Mouse (Mus musculus): ENCODE results near the gene Tiam1.

Tiam1 gene

DNA sequence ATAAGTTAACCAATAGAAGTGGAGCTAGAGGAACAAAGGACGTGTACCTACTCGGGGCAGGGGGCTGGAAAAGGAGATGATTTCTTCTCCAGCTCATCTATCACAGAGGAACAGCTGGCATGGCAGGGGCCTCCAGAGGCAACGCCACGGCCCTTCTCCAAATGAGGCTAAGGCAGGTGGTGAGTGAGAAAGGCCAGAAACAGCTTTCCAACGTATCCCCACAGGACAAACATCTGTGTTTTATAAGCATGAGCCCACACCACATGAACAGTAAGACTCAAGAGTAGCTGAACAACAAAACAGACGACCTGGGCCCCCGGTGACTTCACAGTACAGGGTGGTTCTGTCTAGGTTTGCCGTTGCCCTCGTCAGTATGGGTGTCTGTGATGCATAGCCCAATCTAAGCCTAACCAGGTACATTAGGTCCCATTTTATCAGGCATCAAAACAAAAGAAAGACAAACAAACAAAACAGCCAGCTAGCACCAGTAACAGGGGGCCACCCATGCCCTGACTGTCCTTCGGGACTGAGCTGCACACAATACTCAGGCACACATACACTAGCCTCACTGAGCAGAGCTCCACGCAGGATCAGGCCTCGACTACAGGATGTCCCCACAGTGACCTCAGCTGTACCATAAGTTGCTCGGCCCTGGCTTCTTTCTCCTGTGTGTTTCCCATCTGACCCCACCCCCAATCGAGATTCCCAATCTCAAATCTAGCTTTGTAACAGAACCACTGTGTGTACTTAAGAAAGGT, 260.9 kb downstream of the Tiam1 start:
- DNase-seq (ENCODE audit: low spot score in 2 of 2), result no peak

DNA sequence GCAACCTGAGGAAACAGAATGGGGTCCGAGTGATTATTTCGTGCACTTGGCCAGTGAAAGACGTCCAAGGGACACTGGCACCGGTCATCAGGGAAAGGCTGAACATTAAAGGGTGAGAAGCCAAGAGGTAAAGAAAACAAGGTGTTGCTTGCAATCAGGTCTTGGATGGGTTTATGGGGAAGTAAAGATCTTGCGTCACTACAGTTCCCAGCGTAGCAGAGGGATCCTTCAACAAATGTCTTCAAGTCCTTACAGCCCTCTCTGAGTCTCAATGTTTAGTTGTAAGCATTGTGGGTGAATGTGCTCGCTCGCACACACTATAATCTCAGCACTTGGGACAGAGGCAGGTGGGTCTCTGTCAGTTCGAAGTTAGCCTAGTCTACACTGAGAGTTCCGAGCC, 266.4 kb downstream of the Tiam1 start:
- no peak for DNase-seq (ENCODE audit: low spot score in 2 of 2)

DNA sequence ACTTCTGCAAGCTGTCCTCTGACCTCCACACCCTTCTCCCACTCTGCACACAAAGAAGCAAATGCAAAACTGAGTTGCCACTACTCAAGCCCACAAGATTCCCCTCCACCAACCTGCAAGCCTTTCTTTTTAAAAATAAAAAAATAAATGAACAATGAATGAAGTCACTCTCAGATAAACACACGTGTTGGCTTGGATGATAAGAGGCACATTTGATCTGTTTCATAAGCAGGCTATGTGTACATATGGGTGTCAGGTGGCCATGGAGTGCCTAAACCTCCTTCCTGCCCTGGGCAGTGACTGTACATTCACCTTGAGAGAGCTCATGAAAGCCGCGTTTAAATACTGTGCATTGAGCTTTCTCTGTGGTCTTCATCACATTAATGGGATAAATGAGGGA, 267.5 kb downstream of the Tiam1 start:
- no peak for DNase-seq (ENCODE audit: low spot score in 2 of 2)

DNA sequence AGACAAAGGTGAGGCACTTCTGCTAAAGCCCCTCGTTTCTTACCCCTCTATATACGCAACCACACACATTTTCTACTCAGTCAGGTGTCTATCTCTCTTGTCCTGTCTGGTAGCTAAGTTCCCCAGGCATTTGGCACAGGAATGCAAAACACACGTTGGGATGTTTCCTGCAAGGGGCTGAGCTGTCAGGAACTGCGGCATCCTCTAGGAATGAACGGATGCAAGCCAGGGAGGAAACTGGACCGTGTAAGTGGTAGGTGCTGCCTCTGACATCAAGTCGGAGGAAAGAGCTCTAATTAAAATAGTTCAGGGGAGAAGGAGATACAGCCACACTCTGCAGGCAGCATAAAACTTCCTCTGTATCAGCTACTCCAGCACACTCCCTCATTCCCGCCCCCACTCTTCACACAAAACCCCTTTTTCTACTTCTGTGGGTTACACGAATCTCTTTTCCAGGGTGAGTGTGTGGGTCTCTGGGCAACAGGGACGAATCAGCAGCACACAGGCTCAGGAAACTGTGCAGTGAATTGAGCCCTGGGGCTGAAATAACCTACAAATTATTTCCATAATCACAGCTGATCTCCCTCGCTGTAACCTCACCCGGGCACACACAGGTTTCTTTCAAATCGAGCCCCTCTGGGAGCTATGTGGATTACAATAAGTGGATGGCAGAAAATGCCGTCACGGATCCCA, 269.4 kb downstream of the Tiam1 start:
- DNase-seq (ENCODE audit: low spot score in 2 of 2), result peak in 1 of 2 experiments; percentile 43

DNA sequence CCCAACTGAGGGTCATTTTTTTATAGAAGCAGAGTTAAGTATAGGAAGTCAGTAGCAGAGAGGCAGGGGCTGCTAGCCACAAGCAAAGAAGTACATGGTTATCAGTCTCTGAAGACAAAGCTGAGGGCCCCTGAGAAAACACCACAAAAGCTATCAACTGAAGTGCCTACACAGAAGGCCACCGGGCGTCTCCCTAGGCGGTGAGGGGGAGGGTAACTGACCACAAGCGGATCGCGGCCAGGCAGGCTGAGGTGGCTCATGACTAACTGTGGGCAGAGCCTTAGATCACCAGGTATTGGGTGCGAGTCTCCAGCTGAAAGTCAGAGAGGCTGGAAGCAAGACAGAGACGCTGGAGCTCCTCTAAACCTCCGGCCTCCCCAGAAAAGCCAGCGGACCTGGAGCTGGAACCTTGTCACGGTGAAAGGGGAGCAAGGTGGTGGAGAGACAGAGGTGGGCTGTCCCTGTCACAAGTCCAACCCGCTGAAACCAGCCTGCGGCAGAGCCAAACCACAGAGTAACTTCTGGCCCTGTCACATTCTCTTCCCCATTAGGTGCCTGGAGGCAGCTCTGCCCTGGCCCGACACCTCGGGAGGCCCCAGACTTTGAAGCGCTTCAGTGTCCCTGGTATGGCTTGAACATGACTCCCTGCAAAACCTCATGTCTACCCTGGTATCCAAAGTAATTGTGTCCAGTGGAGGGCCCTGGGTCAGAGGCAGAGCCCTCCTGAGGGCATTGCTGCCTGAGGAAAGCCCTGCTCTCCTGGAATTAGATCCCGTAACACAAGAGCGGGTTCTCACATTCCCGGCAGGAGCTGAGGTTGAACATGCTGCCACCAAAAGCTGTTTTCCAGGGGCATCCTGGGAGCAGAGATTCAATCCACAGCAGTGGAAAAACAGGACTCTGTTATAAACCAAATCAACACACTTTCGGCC, 271.3 kb downstream of the Tiam1 start:
- DNase-seq (ENCODE audit: low spot score in 2 of 2), result no peak

DNA sequence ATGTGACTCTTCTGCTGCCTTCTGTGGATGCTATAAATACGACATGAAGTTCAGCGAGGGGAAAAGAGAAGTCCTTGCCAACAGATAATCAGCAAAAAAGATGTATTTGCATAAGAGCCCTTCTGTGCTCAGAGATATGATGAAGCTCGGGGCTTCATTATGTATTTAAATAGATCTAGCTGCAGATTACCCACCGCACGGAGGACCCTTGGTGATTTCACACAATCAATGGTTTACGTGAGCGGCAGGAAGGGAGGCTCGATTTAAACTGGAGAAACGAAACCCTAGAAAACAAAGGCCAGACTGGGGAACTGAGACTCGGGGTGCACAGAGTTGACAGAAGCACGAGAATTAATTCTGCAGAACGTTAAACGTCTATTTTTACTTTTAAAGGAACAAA, 272.2 kb downstream of the Tiam1 start:
- DNase-seq (ENCODE audit: low spot score in 2 of 2), result no peak

DNA sequence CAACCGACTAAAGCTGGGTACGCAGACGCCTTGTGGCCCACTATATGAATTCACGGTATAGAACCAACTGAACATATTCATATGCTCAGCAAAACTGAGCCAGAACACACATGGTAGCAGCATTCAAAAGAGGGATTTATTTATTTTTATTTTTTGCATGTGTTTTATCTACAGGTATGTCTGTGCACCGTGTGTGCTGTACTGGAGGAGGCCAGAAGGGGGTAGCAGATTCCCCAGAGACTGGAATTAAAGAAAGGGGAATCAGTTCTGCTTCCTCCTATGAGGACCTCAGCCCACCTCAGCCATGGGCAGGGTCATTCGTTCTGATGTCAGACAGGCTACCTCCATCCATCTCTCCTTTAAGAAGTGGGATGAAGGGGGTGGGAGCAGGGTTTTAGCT, 273.5 kb downstream of the Tiam1 start:
- DNase-seq (ENCODE audit: low spot score in 2 of 2), result no peak

DNA sequence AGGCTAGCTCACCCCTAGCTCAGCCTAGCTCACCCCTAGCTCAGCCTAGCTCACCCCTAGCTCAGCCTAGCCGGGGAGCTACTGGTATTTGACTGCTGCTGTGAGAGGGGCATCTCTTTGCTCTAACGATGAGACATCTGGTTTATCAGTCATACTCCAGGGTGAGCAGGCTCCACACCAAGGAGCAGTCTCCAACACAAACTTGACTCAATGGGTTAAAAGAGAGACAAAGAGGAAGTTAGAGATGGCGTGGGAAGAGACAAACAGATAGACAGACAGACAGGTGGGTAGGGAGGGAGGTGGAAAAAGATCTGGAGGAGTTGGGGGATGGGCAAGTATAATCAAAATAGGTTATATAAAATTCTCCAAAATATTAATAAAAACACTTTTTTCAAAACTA, 275.1 kb downstream of the Tiam1 start:
- no peak for DNase-seq (ENCODE audit: low spot score in 2 of 2)

DNA sequence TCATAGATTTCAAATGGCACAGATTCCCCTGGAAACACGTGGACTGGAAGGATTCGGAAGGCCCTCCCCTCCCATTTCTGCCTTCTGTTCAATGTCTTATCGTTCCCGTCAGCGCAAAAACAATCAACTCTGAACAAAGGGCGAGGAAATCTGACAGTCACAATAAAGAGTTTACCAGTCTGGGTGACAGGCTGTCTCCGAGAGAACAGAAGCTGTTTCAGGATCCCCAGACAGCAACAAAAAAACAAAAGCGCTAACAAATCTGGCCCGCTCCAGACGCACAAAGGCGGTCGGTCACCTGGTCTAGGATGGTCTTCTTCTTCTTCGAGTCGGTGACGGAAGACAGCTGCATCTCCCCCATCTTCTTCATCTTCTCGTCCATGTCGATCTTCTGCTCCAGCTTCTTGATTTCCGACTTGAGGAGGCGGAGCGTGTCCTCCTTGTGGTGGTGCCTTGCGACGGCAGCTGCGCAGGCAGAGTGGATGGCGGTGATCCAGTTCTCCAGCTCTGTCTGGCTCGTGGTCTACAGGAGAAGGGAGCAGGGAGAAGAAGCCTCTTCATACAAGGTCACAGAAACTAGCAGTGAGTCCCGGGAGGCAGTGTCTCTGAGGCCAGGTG, 276.2 kb downstream of the Tiam1 start:
- peak in 1 of 2 experiments; percentile 62 for DNase-seq (ENCODE audit: low spot score in 2 of 2)

DNA sequence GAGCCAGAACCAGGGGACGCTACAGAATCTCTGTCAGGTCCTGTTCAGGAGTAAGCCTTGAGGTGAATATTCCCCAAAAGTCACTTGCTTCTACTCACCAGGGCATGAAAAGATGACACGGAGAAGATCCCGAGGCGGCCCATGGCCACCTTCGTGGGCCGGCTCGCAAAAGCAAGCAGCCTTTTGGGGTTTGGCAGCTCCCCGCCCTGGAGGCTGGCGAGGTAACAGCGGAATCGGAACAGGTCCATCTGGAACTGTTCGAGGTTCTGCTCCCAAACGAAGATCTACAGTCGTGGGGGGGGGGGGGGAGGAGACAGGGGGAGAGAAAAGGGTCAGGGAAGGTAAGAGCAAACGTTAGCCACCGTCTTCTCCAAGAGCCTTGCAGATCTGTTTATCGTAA, 278.4 kb downstream of the Tiam1 start:
- DNase-seq (ENCODE audit: low spot score in 2 of 2), result no peak

DNA sequence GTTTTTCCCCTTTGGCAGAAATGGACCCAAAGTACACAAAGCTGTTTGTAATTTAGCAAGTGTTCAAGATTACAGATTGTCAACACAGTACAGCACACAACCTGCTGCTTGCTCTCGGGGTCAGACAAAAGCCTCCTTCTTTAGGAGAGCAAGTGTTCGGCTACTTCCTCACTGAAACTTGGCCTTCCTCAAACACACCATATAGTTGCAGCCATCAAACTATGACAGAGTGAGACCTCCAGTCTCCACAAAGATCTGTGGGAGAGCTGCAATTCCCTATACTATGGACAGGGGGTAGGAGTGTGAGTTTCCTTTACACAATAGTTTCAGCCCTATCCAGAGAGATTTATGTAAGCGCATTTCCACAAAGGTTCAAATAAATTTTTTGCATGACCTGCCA, 278.9 kb downstream of the Tiam1 start:
- no peak for DNase-seq (ENCODE audit: low spot score in 2 of 2)

DNA sequence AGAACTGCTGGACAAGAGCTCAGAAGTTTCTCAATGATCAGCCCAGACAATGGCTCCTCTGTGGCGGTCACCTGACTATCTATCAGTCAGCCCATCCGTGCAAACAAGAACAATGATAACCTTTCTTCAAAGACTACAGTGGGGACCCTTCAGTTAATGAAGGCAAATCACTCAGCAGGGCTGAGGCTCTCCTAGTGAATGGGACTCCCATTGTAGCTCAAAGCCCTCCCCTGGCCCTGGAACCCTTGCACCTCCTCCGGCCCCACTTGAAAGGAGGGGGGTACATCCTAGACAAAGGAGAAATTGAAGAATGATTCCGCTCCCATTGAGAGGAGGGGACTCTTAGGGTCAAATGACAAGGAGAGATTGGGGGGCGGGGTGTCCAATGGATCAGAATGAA, 280.3 kb downstream of the Tiam1 start:
- DNase-seq (ENCODE audit: low spot score in 2 of 2), result no peak

DNA sequence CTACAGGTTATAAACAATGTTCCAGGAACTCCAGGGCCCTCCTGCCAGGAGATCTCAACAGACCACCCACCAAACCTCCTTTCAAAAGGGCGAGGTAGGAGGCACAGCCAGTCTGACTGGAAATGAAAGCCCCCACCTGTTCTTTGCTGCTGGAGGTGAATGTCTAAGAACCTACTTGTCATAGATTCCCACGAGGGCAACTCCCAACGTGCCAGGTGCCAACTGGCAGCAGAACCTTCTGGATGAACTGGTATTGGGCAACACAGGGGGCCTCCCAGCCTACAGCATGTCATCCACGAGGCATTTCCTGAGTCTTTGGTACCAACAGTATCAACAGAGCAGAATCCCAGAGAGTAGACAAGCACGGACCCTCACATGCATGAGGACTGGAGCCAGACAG, 282.0 kb downstream of the Tiam1 start:
- no peak for DNase-seq (ENCODE audit: low spot score in 2 of 2)

DNA sequence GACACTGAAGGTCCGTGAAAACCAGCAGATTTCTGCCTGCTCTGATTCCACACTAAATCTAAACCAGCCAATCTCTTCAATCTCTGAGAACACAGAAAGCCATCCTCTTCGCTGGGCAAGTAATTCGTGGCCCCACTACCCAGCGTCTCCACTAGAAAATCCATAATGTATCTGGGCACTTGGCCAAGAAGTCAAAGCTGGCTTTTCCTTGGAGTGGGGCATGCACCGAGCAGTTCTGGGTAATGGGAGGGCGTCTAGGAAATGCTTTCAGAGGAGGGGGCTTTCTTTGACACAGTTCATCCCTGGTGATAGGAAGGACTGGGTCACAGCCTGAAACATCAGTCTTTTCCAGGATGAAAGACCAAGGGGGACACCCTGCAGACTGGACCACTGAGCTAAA, 282.9 kb downstream of the Tiam1 start:
- DNase-seq (ENCODE audit: low spot score in 2 of 2), result no peak

DNA sequence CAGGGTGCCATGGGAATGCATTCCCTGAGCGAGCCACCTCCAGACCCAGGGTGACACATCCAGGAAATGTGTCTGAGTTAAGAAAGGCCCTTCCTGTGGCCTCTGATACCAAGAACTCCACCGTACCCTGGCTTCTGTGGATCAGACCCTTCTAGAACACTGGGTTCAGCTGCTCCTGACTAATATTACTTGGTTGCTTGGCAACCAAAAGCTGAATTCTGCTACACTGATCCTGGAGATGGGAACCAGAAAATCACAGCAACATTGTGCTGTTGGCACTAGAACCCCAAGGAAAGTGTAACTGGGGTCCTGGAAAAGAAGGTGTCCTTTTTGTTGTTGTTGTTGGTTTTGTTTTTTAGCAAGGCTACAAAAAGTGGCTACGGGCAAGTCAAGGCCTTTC, 285.9 kb downstream of the Tiam1 start:
- DNase-seq (ENCODE audit: low spot score in 2 of 2), result no peak

DNA sequence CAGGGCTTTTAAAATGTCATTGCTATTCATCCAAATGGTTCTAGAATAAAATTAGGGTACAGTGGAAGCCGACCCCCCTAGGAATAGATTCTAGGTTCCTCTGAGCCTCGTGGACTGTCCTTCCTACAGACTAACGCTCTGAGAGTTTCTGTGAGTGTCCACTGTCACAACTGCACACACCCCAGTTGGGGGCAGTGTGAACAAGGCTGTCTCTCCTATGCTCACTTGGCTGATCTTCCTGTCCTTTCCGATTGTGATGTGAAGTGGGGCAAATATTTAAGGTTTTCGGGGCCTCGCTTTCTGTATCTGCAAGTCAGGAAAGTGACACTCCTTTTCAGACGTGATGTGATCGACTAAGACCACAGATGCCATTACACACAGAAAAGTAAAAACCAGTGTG, 288.8 kb downstream of the Tiam1 start:
- DNase-seq (ENCODE audit: low spot score in 2 of 2), result no peak

DNA sequence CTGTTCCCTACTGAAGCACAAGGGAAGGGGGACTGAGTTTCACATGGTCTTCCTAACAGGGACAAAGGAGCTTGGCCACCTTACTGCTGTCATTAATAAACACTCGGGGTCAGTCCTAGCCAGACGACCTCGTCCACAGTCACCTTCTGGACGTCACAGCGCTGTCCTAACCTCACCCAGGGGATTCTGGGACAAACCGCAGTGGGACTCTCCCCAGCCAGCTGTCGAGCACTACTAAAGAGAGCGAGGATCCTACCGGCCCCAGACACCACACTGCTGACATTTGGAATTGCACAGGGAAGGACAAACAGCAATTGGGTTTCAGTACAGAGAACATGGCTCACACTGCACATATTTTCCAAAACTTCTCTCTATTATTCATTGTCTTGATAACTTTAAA, 292.2 kb downstream of the Tiam1 start:
- no peak for DNase-seq (ENCODE audit: low spot score in 2 of 2)

DNA sequence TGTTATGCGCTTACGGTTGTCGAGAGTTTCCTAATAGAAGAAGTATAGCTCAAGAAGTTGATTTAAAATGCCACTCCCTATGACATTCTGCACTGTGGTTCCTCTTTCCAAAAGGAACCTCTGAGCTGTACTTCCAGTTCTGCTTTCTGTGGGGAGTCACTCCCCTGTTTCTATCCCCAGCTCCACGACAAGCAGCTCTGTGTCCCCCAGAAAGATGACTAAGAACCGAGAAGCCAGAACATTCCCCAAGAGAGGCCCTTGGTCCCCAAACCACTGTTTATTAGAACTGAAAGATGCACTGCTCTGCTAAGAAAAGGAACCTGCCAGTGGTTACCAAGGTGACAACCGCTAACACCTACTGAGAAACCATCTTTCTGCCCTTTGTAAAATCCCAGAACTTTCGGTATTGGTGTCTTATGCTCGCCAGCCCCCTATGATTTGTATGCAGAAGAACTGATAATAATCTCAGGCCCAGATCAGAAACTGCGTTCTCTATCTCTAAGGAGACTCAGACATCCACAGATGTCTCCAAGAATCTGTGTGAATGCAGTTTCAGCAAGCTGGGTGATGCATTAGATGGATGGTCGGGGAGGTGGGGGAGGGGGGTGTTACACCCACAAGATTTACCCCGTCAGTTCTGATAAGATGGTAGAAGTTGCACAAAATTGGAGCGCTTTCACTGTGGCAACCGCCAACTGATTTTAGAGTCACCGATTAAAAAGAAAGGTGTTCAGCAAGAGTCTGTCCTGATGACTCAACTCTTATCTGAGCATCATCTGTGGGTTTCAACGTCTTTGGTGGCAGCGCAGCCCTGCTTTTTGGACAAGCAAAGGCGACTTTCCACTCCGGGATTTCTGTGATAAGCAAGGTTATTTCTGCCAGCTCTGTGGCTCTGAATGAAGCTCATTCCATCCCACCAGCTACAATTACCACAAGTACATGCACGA, 294.6 kb downstream of the Tiam1 start:
- DNase-seq (ENCODE audit: low spot score in 2 of 2), result no peak

DNA sequence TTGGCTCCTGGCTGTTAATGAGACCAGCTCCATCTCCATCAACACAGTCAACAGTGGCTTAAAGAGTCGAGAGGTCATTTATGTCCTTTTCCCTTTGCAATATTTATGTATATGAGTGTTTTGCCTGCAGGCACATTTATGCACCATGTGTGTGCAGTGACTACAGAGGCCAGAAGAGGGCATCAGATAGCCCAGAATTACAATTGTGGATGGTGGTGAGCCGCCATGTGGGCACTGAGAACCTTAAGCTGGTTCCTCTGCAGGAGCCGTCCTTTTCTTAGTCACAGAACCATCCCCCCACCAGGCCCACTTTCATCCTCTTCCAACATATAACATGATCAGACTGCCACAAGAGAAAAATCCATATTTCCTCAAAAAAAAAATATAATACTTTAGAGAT, 295.4 kb downstream of the Tiam1 start:
- DNase-seq (ENCODE audit: low spot score in 2 of 2), result no peak

DNA sequence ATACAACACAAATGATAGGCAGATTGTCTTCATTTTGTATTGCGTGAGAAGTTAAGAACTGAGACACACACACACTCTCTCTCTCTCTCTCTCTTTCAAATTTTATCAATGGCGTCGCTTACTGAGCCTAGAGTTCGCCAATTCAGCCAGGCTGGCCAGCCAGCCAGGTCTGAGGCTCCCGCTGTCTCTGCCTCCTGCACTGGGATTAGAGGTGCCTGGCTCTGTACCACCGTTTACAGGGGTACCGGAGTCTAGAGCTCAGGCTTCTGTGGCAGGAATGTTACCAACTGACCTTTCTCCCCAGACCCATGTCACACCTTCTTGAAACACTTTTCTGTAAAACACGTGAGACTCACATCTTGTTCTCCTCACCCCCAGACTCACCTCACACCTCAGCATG, 298.1 kb downstream of the Tiam1 start:
- no peak for DNase-seq (ENCODE audit: low spot score in 2 of 2)

DNA sequence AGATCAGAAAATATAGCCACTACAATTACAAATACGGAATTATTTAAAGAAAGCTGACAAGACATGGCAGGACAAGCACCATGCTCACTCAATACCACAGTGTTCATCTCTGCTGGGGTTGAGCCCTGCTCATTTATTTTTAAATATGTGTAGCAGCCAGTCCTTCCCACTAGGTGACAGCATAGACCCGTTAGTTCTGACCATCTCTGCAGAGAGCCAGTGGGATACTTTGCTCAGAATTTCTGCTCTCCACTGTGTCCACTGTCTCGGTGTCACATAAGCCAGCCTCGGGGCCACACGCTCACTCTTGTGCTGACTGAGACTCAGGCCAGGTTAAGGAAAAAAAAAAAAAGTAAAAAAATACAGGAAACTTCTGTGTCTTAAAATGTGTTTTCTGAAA, 299.0 kb downstream of the Tiam1 start:
- peak in 1 of 2 experiments; percentile 62 for DNase-seq (ENCODE audit: low spot score in 2 of 2)

Data from left cerebral cortex, adult 9 months (tissue).